9 mouse cellular contexts compared by ENCODE assay signal in genomic region chr2:14605207-14605606, GRCm38 (mm10). TPM values are rescaled to one million over a fixed set of nuclear protein-coding genes. Genes with fewer than 3 reads are reported as not detected.
DNase-seq lines count a peak whose midpoint lies in the region; ATAC-seq and TF ChIP-seq lines count a peak whose summit lies in the region.
"Had no signal": no experiment of that assay in that cellular context is flagged by ENCODE, and none has a peak within 500 bp of the region (broad histone marks: within the 10 kb centered on the region; RNA-seq: fewer than 3 reads in every experiment).

No protein-coding gene starts in this region.

- 13% methylated on average over 7 of the region's 7 CpGs for WGBS in kidney, embryonic 15.5 days
- WGBS in embryonic facial prominence, embryonic 11.5 days = 8% methylated on average over 7 of the region's 7 CpGs
- WGBS in intestine, embryonic 15.5 days = 12% methylated on average over 7 of the region's 7 CpGs
- 12% methylated on average over 7 of the region's 7 CpGs for WGBS in midbrain, postnatal 0 days

- DNase-seq in kidney, adult 18-20 months = no peak
- DNase-seq in embryonic facial prominence, embryonic 11.5 days (ENCODE audit: low spot score) = no peak
- no peak for DNase-seq in midbrain, postnatal 0 days (ENCODE audit: low spot score)
- no peak for DNase-seq in natural killer cell, adult 2 months (ENCODE audit: low spot score in 2 of 2)
- DNase-seq in thymus, postnatal 14 days = no peak

- no peaks in the 10 kb centered on the region for H3K9me3 ChIP-seq in kidney, embryonic 15.5 days (replicated peaks)
- H3K9me3 ChIP-seq in embryonic facial prominence, embryonic 11.5 days (replicated peaks; ENCODE audit: control insufficient read depth, low read length) = no peaks in the 10 kb centered on the region
- no peaks in the 10 kb centered on the region for H3K9me3 ChIP-seq in intestine, embryonic 15.5 days
- no peaks in the 10 kb centered on the region for H3K9me3 ChIP-seq in midbrain, postnatal 0 days (ENCODE audit: low read length)

- peak overlapping the region; percentile 65 for H3K4me3 ChIP-seq in kidney, embryonic 15.5 days (replicated peaks)
- H3K4me3 ChIP-seq in embryonic facial prominence, embryonic 11.5 days (ENCODE audit: low read depth, low read length) = peak overlapping the region; percentile 51
- peak overlapping the region; percentile 60 for H3K4me3 ChIP-seq in intestine, embryonic 15.5 days (replicated peaks)
- H3K4me3 ChIP-seq in midbrain, postnatal 0 days (ENCODE audit: low read depth, low read length) = peak overlapping the region; percentile 72

- no peak for ATAC-seq in kidney, embryonic 15.5 days (replicated peaks; ENCODE audit: low FRiP score)
- ATAC-seq in embryonic facial prominence, embryonic 11.5 days (replicated peaks; ENCODE audit: insufficient number of reproducible peaks, low FRiP score, low TSS enrichment, low read depth) = no peak
- no peak for ATAC-seq in intestine, embryonic 15.5 days
- no peak for ATAC-seq in midbrain, postnatal 0 days (ENCODE audit: low FRiP score)
- no peak for ATAC-seq in cerebellum, adult (ENCODE audit: insufficient number of reproducible peaks, low FRiP score, low TSS enrichment)

- peak overlapping the region; percentile 59 for H3K9ac ChIP-seq in kidney, embryonic 15.5 days
- H3K9ac ChIP-seq in embryonic facial prominence, embryonic 11.5 days (replicated peaks; ENCODE audit: low read length) = peak overlapping the region; percentile 76; the same call in 1 of the 2 replicates
- peak overlapping the region; percentile 65 for H3K9ac ChIP-seq in intestine, embryonic 15.5 days
- peak overlapping the region; percentile 47 for H3K9ac ChIP-seq in midbrain, postnatal 0 days (replicated peaks; ENCODE audit: low read length, poor library complexity, severe bottlenecking)

- H3K4me2 ChIP-seq in kidney, embryonic 15.5 days = peak overlapping the region; percentile 97
- peak overlapping the region; percentile 91 for H3K4me2 ChIP-seq in embryonic facial prominence, embryonic 11.5 days (ENCODE audit: low read depth, low read length)
- H3K4me2 ChIP-seq in intestine, embryonic 15.5 days (replicated peaks) = peak overlapping the region; percentile 96
- H3K4me2 ChIP-seq in midbrain, postnatal 0 days (ENCODE audit: low read depth, low read length, poor library complexity, severe bottlenecking) = peak overlapping the region; percentile 98

- H3K4me1 ChIP-seq in kidney, embryonic 15.5 days = peaks cover 16% of the 10 kb centered on the region
- H3K4me1 ChIP-seq in embryonic facial prominence, embryonic 11.5 days (ENCODE audit: control insufficient read depth, insufficient read depth, low read length) = 0 out of 2 replicates have a peak, but pooled peaks cover 3% of the 10 kb centered on the region
- peaks cover 9% of the 10 kb centered on the region; the same call in 1 of the 2 replicates for H3K4me1 ChIP-seq in intestine, embryonic 15.5 days (replicated peaks)
- no peaks in the 10 kb centered on the region for H3K4me1 ChIP-seq in midbrain, postnatal 0 days (ENCODE audit: insufficient read depth, low read length)

- peaks cover 31% of the 10 kb centered on the region for H3K27me3 ChIP-seq in kidney, embryonic 15.5 days
- H3K27me3 ChIP-seq in embryonic facial prominence, embryonic 11.5 days (ENCODE audit: control insufficient read depth, insufficient read depth, low read length) = no peaks in the 10 kb centered on the region
- no peaks in the 10 kb centered on the region for H3K27me3 ChIP-seq in intestine, embryonic 15.5 days (replicated peaks)
- H3K27me3 ChIP-seq in midbrain, postnatal 0 days (ENCODE audit: insufficient read depth, low read length) = no peaks in the 10 kb centered on the region; the same call in 1 of the 2 replicates

- H3K27ac ChIP-seq in kidney, embryonic 15.5 days = no peak overlapping the region
- H3K27ac ChIP-seq in embryonic facial prominence, embryonic 11.5 days (replicated peaks; ENCODE audit: low read depth, low read length) = no peak overlapping the region
- no peak overlapping the region for H3K27ac ChIP-seq in intestine, embryonic 15.5 days
- H3K27ac ChIP-seq in midbrain, postnatal 0 days (ENCODE audit: low read depth, low read length) = no peak overlapping the region
- H3K27ac ChIP-seq: macrophage had no signal

- no peaks in the 10 kb centered on the region for H3K36me3 ChIP-seq in kidney, embryonic 15.5 days
- no peaks in the 10 kb centered on the region for H3K36me3 ChIP-seq in embryonic facial prominence, embryonic 11.5 days (replicated peaks; ENCODE audit: control insufficient read depth, insufficient read depth, low read depth, low read length)
- no peaks in the 10 kb centered on the region for H3K36me3 ChIP-seq in intestine, embryonic 15.5 days
- no peaks in the 10 kb centered on the region for H3K36me3 ChIP-seq in midbrain, postnatal 0 days (ENCODE audit: insufficient read depth, low read length)

- TF ChIP-seq CTCF in midbrain, postnatal 0 days (IDR thresholded peaks at IDR 0.05) = no peak

RNA-seq across cellular contexts. Expression of gene Cacnb2, which starts 2.3 kb away (rescaled TPM):
- 1.5 and 1.7 TPM in 2 replicates for polyA plus RNA-seq in kidney, embryonic 15.5 days (2015; fragmentation: Nextera tagmentation; extraction: Ambion mirVana)
- 0.77 and 1.1 TPM in 2 replicates for polyA plus RNA-seq in embryonic facial prominence, embryonic 11.5 days (2014; fragmentation: Nextera tagmentation; extraction: Ambion mirVana)
- polyA plus RNA-seq in intestine, embryonic 15.5 days (2015; fragmentation: Nextera tagmentation; extraction: Ambion mirVana) = 1.6 and 2.7 TPM in 2 replicates
- 28.7 and 37.5 TPM in 2 replicates for total RNA-seq in midbrain, postnatal 0 days (2014; rRNA removed)
- 8.1 and 10.9 TPM in 2 replicates for polyA plus RNA-seq in midbrain, postnatal 0 days (2015; fragmentation: Nextera tagmentation; extraction: Ambion mirVana)
- polyA plus RNA-seq: macrophage had no signal
